Mouse (Mus musculus) erythroblast, embryonic 14.5 days (primary cell): ENCODE measurements around the gene Otulinl.

Experiments
- GATA1 ChIP-seq: IDR thresholded peaks from 2 replicates; pipeline ENCODE4 v1.6.1; 2012; ENCODE audit warnings: low read length, inconsistent platforms, mixed read lengths
- TAL1 ChIP-seq: IDR thresholded peaks from 3 replicates; pipeline ENCODE4 v1.6.1; 2012; ENCODE audit warnings: low read length, inconsistent platforms, mixed read lengths

DNA sequence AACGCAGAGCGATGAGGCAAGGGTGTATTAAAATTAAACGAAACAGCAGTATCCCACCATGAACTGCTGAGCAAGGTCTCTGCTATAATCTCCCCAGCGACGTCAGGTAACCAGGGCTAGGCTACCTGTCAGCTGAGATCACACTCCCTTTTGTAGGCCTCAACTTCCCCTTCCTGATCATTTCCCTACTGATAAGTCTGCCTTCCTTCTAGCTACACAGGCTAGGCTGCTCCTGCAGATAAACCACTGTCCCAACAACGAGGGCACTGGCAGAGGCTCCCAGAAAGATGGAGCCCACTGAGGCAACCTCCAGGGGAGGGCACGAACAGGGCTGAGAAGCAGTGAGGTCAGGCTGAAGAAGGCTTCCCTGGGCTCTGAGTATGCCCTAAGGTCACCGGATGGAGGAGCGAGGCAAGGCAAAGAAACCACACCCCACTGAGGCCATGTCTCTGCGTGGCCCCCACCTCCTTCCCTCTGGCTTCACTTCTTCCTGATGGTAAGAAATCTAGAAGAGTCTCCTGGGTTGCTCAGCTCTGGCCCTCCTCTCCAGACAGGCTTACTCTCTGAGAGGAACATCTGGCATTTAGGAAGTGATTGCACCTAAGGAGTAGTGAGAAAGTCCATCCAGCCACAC, 9.7 kb downstream of the Otulinl start:
- TF ChIP-seq TAL1 (no peak), GATA1 (no peak)
